Mouse (Mus musculus) ES-E14 (cell line): ENCODE measurements around the gene Chrne. TPM values are rescaled to one million over a fixed set of nuclear protein-coding genes. Genes with fewer than 3 reads are reported as not detected.

Experiments used
- DNase-seq: peaks from one replicate; pipeline ENCODE4 v3.0.0-alpha.2; 2013; ENCODE audit warnings: low read depth, low spot score
- H3K27ac ChIP-seq: 2 replicates; pipeline ENCODE4 v1.5.1; 2012; ENCODE audit warnings: low read depth, mild to moderate bottlenecking, low read length, moderate library complexity, mixed read lengths; ENCODE audit not compliant: poor library complexity, insufficient read depth, severe bottlenecking
- H3K36me3 ChIP-seq: 2 replicates; pipeline ENCODE4 v1.6.1; 2012; ENCODE audit warnings: mild to moderate bottlenecking, low read length, moderate library complexity, mixed read lengths; ENCODE audit not compliant: control insufficient read depth, poor library complexity, insufficient read depth, severe bottlenecking
- H3K4me1 ChIP-seq, 2 experiments: fragments of 150-350 bp in 1 of 2; sonication (generic) in 1 of 2; 2 replicates each; pipeline ENCODE4 v1.6.1; 2012; ENCODE audit warnings: low read length in 2 of 2, mild to moderate bottlenecking in 1 of 2, mixed read lengths in 1 of 2; ENCODE audit not compliant: control insufficient read depth in 2 of 2, insufficient read depth in 2 of 2, poor library complexity in 1 of 2
- H3K4me3 ChIP-seq, 2 experiments: fragments of 150-350 bp in 1 of 2; sonication (generic) in 1 of 2; 2 replicates each; pipeline ENCODE4 v1.5.1; 2012; ENCODE audit warnings: low read length in 2 of 2, low read depth in 1 of 2, mild to moderate bottlenecking in 1 of 2, mixed read lengths in 1 of 2; ENCODE audit not compliant: insufficient read depth in 1 of 2, poor library complexity in 1 of 2, severe bottlenecking in 1 of 2
- H3K9ac ChIP-seq: 2 replicates; pipeline ENCODE4 v1.6.1; 2012; ENCODE audit warnings: low read depth, mild to moderate bottlenecking, low read length, mixed read lengths; ENCODE audit not compliant: poor library complexity, insufficient read depth, severe bottlenecking
- H3K9me3 ChIP-seq: fragments of 150-350 bp; sonication (generic); 2 replicates; pipeline ENCODE4 v1.6.1; 2012; ENCODE audit warnings: low read depth, mild to moderate bottlenecking, low read length; ENCODE audit not compliant: control insufficient read depth, insufficient read depth
- CHD2 ChIP-seq: IDR thresholded peaks from 2 replicates; pipeline ENCODE4 v1.6.1; 2014; ENCODE audit warnings: mild to moderate bottlenecking, low read depth, low read length, inconsistent platforms
- HCFC1 ChIP-seq: IDR thresholded peaks from 2 replicates; pipeline ENCODE4 v1.6.1; 2012; ENCODE audit warnings: low read length, inconsistent platforms, borderline replicate concordance; ENCODE audit not compliant: insufficient read depth
- MAFK ChIP-seq: IDR thresholded peaks from 2 replicates; pipeline ENCODE4 v1.6.1; 2014; ENCODE audit warnings: mild to moderate bottlenecking, low read depth, low read length, inconsistent platforms; ENCODE audit not compliant: insufficient read depth
- ZC3H11A ChIP-seq: IDR thresholded peaks from 2 replicates; pipeline ENCODE4 v1.6.1; 2012; ENCODE audit warnings: low read depth, mild to moderate bottlenecking, inconsistent platforms, low read length, borderline replicate concordance
- ZNF384 ChIP-seq: IDR thresholded peaks from 2 replicates; pipeline ENCODE4 v1.6.1; 2012; ENCODE audit warnings: low read depth, low read length, inconsistent platforms
- in situ Hi-C, 2 experiments: fragments of 600-800 bp; cut with MboI; formaldehyde crosslinking; loops; one replicate each; pipeline ENCODE4 v1.15.1; 2025; ENCODE audit warnings: low sequenced_read_pairs in 2 of 2, inconsistent platforms in 1 of 2; ENCODE audit not compliant: unreplicated experiment in 2 of 2
- total RNA-seq: library from RNA; depleted of rRNA; stranded (reverse); fragments of 300-350 nt; gene quantifications from 2 replicates; pipeline ENCODE4 v1.2.3, GENCODE M21; 2012

The Chrne gene
- total RNA-seq, 1 experiment: not detected

DNA sequence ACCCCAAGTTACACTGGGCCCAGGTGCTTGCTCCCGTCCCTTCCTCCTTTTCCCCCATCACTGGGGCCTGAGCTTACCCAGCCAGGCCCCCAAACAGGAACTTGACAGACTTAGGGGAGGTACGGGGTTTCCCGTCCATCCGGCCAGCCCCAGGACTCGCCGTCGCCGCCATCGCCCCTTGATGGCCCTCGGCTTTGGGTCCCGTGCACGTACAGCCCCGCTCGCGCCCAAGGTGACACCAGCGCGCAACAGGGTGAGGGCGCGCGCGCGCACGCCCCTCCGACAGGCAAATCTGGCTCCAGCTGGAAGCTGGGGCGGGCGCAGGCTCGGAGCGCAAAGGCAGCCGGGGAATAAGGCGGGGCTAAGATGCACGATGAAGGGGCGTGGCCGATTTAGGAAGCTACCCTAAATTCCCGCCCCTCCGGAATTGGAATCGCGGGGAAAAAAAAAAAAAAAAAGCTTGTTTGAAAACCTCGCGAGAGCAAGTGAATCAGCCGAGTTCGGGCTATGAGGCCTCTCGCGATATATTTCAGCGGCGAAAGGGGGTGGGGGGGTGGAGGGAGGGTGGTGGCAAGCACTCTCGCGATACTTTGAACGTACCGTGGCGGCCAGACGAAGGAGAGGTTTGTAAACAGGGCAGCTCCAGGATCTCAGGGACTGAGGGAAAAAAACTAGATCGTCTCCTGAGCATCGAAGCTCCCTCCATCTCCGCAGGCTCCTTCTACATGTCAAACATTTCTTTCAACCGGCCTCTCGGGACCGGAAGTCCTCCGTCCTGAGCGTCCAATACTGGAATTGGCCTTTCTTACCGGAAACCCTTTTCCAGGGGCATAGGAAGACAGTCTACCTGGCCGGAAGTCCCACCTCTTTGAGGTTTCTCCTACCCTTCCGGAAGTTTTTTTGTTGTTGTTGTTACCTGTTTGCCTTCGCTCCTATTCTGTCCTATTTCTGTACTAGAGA, 28.0 kb upstream of the Chrne start, which contains the start of the genes Rnf167 and Slc25a11:
Gene Rnf167 (plus strand): TSS at position 545 of the 960 bp plus-strand sequence.
Gene Slc25a11 (minus strand): TSS at position 789 of the 960 bp plus-strand sequence.
- Histone ChIP-seq H3K4me3 (peak within 1 kb of the TSS; percentile 78 to 85), H3K4me1 (peaks cover 0 to 10% of the 10 kb centered on the region in 2 experiments; a peak in 2 of 4 replicates), H3K9ac (peak within 1 kb of the TSS; percentile 95), H3K36me3 (peaks cover 45% of the 10 kb centered on the region), H3K27ac (peak within 1 kb of the TSS; percentile 96), H3K9me3 (no peaks in the 10 kb centered on the region)
- DNase-seq: peak; percentile 100
- in situ Hi-C loops: no loop called here
- TF ChIP-seq ZC3H11A (no peak), ZNF384 (peak; percentile 99), HCFC1 (peak; percentile 59; the same call in 1 of the 2 replicates), CHD2 (peak; percentile 98), MAFK (no peak)

DNA sequence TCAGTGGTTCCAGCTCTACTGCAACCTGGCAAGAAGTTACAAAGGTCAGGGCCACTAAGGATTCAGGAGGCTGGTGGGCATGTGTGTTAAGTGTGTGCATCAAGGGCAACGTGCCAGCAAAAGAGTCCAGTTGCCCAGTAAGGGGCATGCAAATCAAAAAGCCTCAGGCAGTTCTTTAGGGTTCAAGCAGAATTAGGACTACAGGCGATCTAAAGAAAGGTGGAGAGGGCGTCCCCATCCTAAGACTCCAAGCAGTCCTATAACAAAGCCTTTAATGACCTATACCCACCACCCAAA, 27.2 kb upstream of the Chrne start:
- DNase-seq: no peak
- Histone ChIP-seq H3K4me3 (peak overlapping the region; percentile 63 to 81), H3K9me3 (no peaks in the 10 kb centered on the region), H3K27ac (peak overlapping the region; percentile 56), H3K4me1 (peaks cover 0 to 10% of the 10 kb centered on the region in 2 experiments; a peak in 2 of 4 replicates), H3K9ac (peak overlapping the region; percentile 95), H3K36me3 (peaks cover 38% of the 10 kb centered on the region)
- TF ChIP-seq MAFK (no peak), HCFC1 (no peak), ZC3H11A (no peak), ZNF384 (no peak), CHD2 (no peak)
- in situ Hi-C loops: no loop called here

DNA sequence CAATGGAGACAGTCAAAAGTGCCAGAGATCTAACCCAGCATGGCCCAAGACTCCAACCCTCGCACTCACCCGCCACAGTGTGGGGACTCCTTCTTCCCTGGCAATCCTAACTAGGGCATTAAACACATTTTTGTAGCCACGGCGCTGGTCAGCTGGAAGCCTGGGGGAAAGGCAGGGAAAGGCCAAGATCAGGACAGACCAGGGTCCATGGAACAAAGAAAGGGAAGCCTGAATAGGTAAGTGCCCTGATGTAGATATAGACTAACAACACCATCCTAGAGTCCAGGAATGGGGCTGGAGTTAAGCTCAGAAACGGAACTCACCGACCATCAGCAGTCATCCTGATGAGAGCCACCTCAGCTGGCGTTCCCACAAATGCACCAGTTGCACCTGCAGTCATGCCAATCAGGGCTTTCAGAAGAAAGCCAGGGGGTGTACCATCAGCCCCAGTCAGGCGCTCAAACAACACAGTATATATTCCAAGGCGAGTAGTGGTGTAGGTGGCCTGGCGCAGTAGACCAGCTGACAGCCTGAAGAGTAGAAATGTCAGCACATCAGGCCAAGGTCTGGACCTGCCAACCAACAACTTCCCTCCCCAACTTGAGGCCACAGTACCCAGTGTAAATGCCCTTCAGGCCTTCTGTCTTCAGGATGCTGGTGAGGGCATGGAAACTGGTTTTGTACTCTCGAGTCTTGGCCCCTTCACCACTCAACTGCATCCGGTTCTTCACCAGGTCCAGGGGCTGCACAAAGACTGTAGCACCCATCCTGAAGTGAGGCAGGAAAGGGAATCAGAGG, 26.6 kb upstream of the Chrne start:
- no peak for DNase-seq
- H3K4me3 ChIP-seq: peak overlapping the region; percentile 63 to 81
- TF ChIP-seq MAFK (no peak), ZC3H11A (no peak), CHD2 (no peak), HCFC1 (no peak), ZNF384 (no peak)
- H3K4me1 ChIP-seq: peaks cover 0 to 10% of the 10 kb centered on the region in 2 experiments; a peak in 2 of 4 replicates
- H3K9ac ChIP-seq: peak overlapping the region; percentile 95
- in situ Hi-C loops: no loop called here
- H3K36me3 ChIP-seq: peaks cover 33% of the 10 kb centered on the region
- no peaks in the 10 kb centered on the region for H3K9me3 ChIP-seq
- no peak overlapping the region for H3K27ac ChIP-seq

DNA sequence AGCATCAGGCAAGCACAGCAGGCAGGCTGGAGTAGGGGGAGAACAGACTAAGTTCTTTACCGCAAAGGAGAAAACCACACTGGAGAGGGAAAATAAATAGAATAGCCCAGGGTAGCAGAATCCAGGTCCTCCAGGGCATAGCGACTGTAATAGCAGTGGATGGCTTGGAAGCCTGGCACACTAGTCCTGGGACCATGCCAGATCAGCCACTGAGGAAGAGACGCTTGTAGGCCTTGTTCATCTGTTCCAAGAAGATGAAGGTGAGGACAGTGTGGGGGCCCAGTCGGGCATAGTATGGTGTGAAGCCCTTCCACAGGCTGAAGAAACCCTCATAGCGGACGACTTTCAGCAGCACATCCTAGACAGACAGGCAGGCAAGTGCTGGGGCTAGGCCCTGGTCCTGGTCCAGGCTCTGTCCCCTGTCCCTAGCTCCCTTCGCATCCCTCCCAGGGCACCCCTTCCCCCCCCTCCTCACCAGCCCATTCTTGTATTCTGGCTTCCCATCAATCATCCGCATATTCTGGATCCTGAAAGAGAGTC, 25.6 kb upstream of the Chrne start:
- no peak for DNase-seq
- no peak for TF ChIP-seq CHD2
- no peak for TF ChIP-seq HCFC1
- no peak for TF ChIP-seq ZNF384
- no peak for TF ChIP-seq MAFK
- no peak for TF ChIP-seq ZC3H11A
- H3K9me3 ChIP-seq: no peaks in the 10 kb centered on the region
- in situ Hi-C loops: no loop called here
- H3K36me3 ChIP-seq: peaks cover 24% of the 10 kb centered on the region
- H3K9ac ChIP-seq: no peak overlapping the region
- no peak overlapping the region for H3K27ac ChIP-seq
- H3K4me3 ChIP-seq: no peak overlapping the region
- peaks cover 0 to 10% of the 10 kb centered on the region in 2 experiments; a peak in 2 of 4 replicates for H3K4me1 ChIP-seq
